Mouse (Mus musculus) myocyte (in vitro differentiated cells): ENCODE data around the gene Rhoa.

Experiments
- CEBPB ChIP-seq: IDR thresholded peaks from 2 replicates; pipeline ENCODE4 v1.6.1; 2011; ENCODE audit warnings: mild to moderate bottlenecking, moderate library complexity; ENCODE audit not compliant: poor library complexity, insufficient read depth, severe bottlenecking
- E2F4 ChIP-seq: IDR thresholded peaks from one replicate; pipeline ENCODE4 v1.6.1; 2011; ENCODE audit warnings: mild to moderate bottlenecking, control low read depth, moderate library complexity; ENCODE audit not compliant: insufficient read depth
- MAX ChIP-seq: IDR thresholded peaks from one replicate; pipeline ENCODE4 v1.6.1; 2011; ENCODE audit warnings: low read depth, mild to moderate bottlenecking, control low read depth
- MYOD1 ChIP-seq, 3 experiments: IDR thresholded peaks; one replicate each; pipeline ENCODE4 v1.6.1; 2011; ENCODE audit warnings: control low read depth in 2 of 3, low read depth in 2 of 3, mild to moderate bottlenecking in 2 of 3, moderate library complexity in 1 of 3; ENCODE audit not compliant: insufficient read length in 2 of 3, control insufficient read depth in 1 of 3
- POLR2A ChIP-seq: IDR thresholded peaks from one replicate; pipeline ENCODE4 v1.6.1; 2011; ENCODE audit warnings: low read depth, mild to moderate bottlenecking, control low read depth, moderate library complexity; ENCODE audit not compliant: insufficient read length
- POLR2AphosphoS2 ChIP-seq: IDR thresholded peaks from one replicate; pipeline ENCODE4 v1.6.1; 2011; ENCODE audit warnings: low read depth, control low read depth; ENCODE audit not compliant: insufficient read length
- TCF12 ChIP-seq: IDR thresholded peaks from one replicate; pipeline ENCODE4 v1.6.1; 2011; ENCODE audit warnings: mild to moderate bottlenecking, control low read depth; ENCODE audit not compliant: poor library complexity, insufficient read depth, severe bottlenecking
- USF1 ChIP-seq: IDR thresholded peaks from one replicate; pipeline ENCODE4 v1.6.1; 2011; ENCODE audit warnings: low read depth, mild to moderate bottlenecking, control low read depth, moderate library complexity

DNA sequence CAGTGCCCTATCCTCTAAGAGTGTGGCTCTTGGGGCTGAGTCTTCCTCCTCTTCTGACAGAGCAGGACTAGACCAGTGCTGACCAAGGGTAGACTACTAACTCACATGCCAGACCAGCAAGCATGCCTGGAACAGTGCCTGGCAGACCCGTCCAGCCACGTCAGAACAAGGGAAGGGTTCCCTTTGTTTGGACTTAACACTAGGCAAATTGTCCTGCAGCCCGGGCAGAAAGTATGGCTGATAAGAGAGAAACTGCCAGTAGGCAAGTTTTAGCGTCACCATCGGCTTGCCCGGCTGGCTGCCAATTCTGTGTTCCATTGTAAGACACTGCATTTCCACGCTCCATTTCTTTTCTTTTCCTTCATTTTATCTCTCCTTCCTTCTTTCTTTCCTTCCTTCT is 38.2 kb upstream of the Rhoa start:
- no peak for TF ChIP-seq USF1
- TF ChIP-seq E2F4 = no peak
- TF ChIP-seq POLR2A = no peak
- no peak for TF ChIP-seq POLR2AphosphoS2
- no peak for TF ChIP-seq MAX
- no peak for TF ChIP-seq TCF12
- TF ChIP-seq CEBPB = no peak
- TF ChIP-seq MYOD1 (IDR thresholded peaks at IDR 0.05; ENCODE audit: control insufficient read depth in 1 of 3, insufficient read length in 2 of 3, low read depth in 2 of 3) = no peak
